Mouse (Mus musculus) embryonic facial prominence, embryonic 13.5 days (tissue): ENCODE results near the gene Odf3. TPM values are rescaled to one million over a fixed set of nuclear protein-coding genes. Genes with fewer than 3 reads are reported as not detected.

Experiments used
- ATAC-seq: fragments of 200-750 bp; cut with Nextera tagmentation; 2 replicates; pipeline ENCODE4 v1.8.0; 2017; ENCODE audit warnings: low read depth; ENCODE audit not compliant: insufficient number of reproducible peaks, insufficient read depth, low FRiP score, low TSS enrichment
- H3K27ac ChIP-seq: fragments of 300-500 bp; sonication (generic); 2 replicates; pipeline ENCODE4 v1.5.1; 2015; ENCODE audit warnings: moderate library complexity, mild to moderate bottlenecking, inconsistent platforms
- H3K27me3 ChIP-seq: fragments of 300-500 bp; sonication (generic); 2 replicates; pipeline ENCODE4 v1.6.1; 2015; ENCODE audit warnings: mild to moderate bottlenecking, inconsistent platforms
- H3K36me3 ChIP-seq: fragments of 300-500 bp; sonication (generic); 2 replicates; pipeline ENCODE4 v1.6.1; 2015; ENCODE audit warnings: mild to moderate bottlenecking, inconsistent platforms
- H3K4me1 ChIP-seq: fragments of 300-500 bp; sonication (generic); 2 replicates; pipeline ENCODE4 v1.6.1; 2015; ENCODE audit warnings: inconsistent platforms
- H3K4me2 ChIP-seq: fragments of 300-500 bp; sonication (generic); 2 replicates; pipeline ENCODE4 v1.6.1; 2015; ENCODE audit warnings: moderate library complexity, mild to moderate bottlenecking, inconsistent platforms
- H3K4me3 ChIP-seq: fragments of 300-500 bp; sonication (generic); 2 replicates; pipeline ENCODE4 v1.5.1; 2015; ENCODE audit warnings: mild to moderate bottlenecking, inconsistent platforms
- H3K9ac ChIP-seq: fragments of 300-500 bp; sonication (generic); 2 replicates; pipeline ENCODE4 v1.6.1; 2015; ENCODE audit warnings: mild to moderate bottlenecking, inconsistent platforms
- H3K9me3 ChIP-seq: fragments of 300-500 bp; sonication (generic); 2 replicates; pipeline ENCODE4 v1.6.1; 2016; ENCODE audit warnings: inconsistent platforms
- WGBS: fragments of 180-500 bp; shearing (Covaris S2); methylation state at CpG from one replicate; pipeline ENCODE4 v1.1.7; 2015; ENCODE audit warnings: mixed read lengths; 5-methylcytosine and 5-hydroxymethylcytosine counted together
- polyA plus RNA-seq: library from polyadenylated mRNA; unstranded; fragments of >200 nt; fragmentation: Nextera tagmentation; extraction: Ambion mirVana; gene quantifications from 2 replicates; pipeline ENCODE4 v1.2.1, GENCODE M21; 2015

Odf3 gene
- polyA plus RNA-seq, 1 experiment from 2014 or later = 0.25 TPM

GRCm38 (mm10) chr7:140828171-140828881, 19.3 kb upstream of the Odf3 start:
- Histone ChIP-seq H3K36me3 (no peaks in the 10 kb centered on the region), H3K27ac (no peak overlapping the region), H3K4me2 (no peak overlapping the region), H3K9ac (no peak overlapping the region), H3K4me3 (no peak overlapping the region), H3K27me3 (peaks cover 15% of the 10 kb centered on the region; the same call in 1 of the 2 replicates), H3K9me3 (no peaks in the 10 kb centered on the region), H3K4me1 (no peaks in the 10 kb centered on the region)
- 43% methylated on average over 8 of the region's 8 CpGs for WGBS
- no peak for ATAC-seq

DNA sequence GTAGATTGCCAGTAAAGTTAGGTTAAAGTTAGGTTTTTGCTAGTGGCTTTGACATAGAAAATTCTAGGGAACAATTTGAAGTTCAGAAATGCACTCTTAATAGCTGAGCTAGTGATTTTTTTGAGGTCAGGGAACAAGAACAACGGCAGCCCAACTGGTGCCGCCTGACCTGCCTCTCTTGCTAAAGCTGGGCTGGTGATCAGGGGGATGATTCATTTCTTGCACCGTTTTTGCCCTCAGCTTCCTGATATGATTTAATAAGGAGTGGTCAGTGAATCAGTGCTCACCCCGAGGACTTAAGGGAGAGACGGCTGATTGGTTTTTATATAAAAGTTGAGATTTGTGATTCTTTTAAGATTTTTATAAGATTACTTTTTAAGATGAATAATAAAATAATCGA, 16.2 kb upstream of the Odf3 start:
- no peak for ATAC-seq
- Histone ChIP-seq H3K4me3 (no peak overlapping the region), H3K27ac (no peak overlapping the region), H3K4me2 (no peak overlapping the region), H3K36me3 (no peaks in the 10 kb centered on the region), H3K4me1 (no peaks in the 10 kb centered on the region), H3K27me3 (0 out of 2 replicates have a peak, but pooled peaks cover 10% of the 10 kb centered on the region), H3K9me3 (no peaks in the 10 kb centered on the region), H3K9ac (no peak overlapping the region)
- WGBS = 73% methylated on average over 6 of the region's 6 CpGs

DNA sequence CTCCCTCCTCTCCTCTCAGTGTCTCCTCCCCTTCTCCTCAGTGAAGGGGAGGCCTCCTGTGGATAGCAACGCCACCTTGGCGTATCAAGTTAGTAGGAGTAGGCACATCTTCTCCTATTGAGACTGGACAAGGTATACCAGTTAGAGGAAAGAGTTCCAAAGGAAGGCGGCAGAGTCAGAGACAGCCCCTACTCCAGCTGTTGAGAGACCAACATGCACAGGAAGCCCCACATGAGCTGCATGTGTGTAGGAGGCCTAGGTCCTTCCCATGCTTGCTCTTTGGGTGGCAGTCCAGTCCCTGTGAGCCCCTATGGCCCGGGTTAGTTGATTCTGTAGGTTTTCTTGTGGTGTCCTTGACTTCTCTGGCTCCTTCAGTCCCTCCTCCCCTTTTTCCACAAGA, 14.3 kb upstream of the Odf3 start:
- H3K27me3 ChIP-seq = no peaks in the 10 kb centered on the region; the same call in 1 of the 2 replicates
- no peak overlapping the region for H3K4me3 ChIP-seq
- no peaks in the 10 kb centered on the region for H3K36me3 ChIP-seq
- no peaks in the 10 kb centered on the region for H3K4me1 ChIP-seq
- 83% methylated on average over 4 of the region's 4 CpGs for WGBS
- H3K9ac ChIP-seq = no peak overlapping the region
- no peak overlapping the region for H3K4me2 ChIP-seq
- no peaks in the 10 kb centered on the region for H3K9me3 ChIP-seq
- H3K27ac ChIP-seq = no peak overlapping the region
- ATAC-seq = no peak

DNA sequence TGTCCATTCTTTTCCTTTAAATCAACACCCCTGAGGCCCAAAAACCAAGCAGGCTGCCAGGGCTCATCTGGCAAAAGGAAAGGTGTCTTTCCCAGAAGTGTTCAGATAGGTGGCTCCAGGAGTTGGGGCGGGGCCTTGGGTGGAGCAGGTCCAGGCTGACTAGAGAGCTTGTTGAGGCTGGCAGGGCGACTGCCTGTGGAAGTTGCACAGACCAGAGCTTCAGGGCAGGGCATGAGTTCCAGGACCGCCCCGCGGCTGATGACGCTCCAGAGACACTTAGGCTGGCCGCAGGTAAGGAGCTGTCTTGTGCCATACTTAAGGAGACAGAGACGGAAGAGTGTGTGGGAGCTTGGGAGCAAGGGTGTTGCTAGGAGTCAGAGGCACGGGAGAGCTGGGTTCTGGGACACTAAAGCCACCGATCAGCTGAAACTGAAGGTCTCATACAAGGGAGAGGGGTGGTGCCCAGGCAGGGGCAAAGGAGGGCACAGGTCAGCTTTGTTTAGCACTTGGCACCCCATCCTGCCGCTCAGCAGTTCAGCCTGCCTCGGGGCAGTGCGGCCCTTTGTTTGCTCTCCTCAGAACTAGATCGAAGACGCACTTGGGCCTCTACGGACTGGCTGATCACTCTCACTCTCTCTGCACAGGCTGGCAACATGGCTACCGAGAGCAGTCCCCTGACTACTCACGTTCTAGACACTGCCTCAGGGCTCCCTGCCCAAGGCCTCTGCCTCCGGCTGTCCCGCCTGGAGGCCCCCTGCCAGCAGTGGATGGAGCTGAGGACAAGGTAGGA, 12.4 kb upstream of the Odf3 start, which contains the start of gene Urah:
Gene Urah (plus strand): TSS at position 51 of the 790 bp plus-strand sequence.
- Histone ChIP-seq H3K4me2 (no peak within 1 kb of the TSS), H3K4me1 (no peaks in the 10 kb centered on the region), H3K4me3 (no peak within 1 kb of the TSS), H3K36me3 (no peaks in the 10 kb centered on the region), H3K27ac (no peak within 1 kb of the TSS), H3K9me3 (no peaks in the 10 kb centered on the region), H3K27me3 (peaks cover 2% of the 10 kb centered on the region), H3K9ac (no peak within 1 kb of the TSS)
- WGBS = 34% methylated on average over 20 of the region's 20 CpGs
- no peak for ATAC-seq

DNA sequence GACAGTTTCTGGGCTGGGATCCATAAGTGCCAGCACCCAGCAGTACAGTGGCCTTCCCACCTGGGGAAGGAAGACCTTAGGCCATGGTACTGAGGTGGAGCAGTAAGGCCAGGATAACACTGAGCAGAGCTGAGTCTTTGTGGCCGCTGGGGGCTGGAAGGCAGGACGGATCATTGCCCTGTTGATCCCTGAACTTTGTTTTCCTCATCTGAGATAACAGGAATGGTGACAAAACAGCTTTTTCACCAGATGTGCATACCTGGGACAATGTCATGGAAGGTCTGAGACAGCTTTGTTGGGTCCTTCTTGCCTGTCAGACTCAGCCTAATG, 11.9 kb upstream of the Odf3 start:
- H3K27ac ChIP-seq = no peak overlapping the region
- no peaks in the 10 kb centered on the region for H3K4me1 ChIP-seq
- H3K36me3 ChIP-seq = no peaks in the 10 kb centered on the region
- ATAC-seq = no peak
- H3K9me3 ChIP-seq = no peaks in the 10 kb centered on the region
- 80% methylated on average over 2 of the region's 2 CpGs for WGBS
- no peak overlapping the region for H3K9ac ChIP-seq
- H3K4me3 ChIP-seq = no peak overlapping the region
- peaks cover 5% of the 10 kb centered on the region for H3K27me3 ChIP-seq
- H3K4me2 ChIP-seq = no peak overlapping the region

DNA sequence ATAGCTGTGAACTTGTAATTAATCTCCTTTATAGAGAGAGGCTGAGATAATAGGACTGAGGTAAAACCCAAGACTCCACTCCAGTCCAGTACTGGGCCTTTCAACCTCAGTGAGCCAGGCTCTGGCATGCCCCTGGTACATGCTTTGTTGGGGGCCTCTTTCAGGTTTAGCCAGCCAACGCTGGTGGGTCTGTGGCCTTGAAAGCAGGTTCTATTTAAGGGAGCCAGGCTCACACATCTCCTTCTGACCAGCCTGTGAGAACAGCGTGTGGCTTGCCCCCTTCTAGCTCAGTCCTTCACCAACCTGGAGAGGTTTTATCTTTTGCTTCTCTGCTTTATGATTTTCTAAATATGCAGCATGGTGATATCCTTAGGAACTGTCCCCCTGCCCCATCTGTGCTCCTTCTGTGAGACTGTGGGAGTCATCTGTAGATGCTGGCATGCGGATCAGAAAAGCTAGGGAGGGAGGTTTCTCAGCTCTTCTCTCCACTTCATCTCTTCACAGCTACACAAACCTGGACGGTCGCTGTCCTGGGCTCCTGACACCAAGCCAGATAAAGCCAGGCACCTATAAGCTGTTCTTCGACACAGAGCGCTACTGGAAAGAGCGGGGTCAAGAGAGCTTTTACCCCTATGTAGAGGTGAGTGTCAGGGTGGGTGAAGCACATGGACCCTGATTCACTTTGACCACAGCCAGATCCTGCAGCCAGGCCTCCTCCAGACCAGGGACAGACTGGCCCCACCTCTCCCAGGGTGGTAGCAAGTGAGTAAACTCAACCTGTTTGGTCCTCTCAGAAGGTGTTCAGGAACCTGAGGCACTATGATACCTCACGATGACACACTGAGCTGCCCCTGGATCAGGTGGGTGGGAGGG, 11.1 kb upstream of the Odf3 start:
- 82% methylated on average over 9 of the region's 9 CpGs for WGBS
- no peak overlapping the region for H3K4me3 ChIP-seq
- H3K27ac ChIP-seq = no peak overlapping the region
- H3K9me3 ChIP-seq = no peaks in the 10 kb centered on the region
- H3K27me3 ChIP-seq = peaks cover 12% of the 10 kb centered on the region
- H3K4me2 ChIP-seq = no peak overlapping the region
- no peaks in the 10 kb centered on the region for H3K4me1 ChIP-seq
- no peak for ATAC-seq
- no peak overlapping the region for H3K9ac ChIP-seq
- no peaks in the 10 kb centered on the region for H3K36me3 ChIP-seq

DNA sequence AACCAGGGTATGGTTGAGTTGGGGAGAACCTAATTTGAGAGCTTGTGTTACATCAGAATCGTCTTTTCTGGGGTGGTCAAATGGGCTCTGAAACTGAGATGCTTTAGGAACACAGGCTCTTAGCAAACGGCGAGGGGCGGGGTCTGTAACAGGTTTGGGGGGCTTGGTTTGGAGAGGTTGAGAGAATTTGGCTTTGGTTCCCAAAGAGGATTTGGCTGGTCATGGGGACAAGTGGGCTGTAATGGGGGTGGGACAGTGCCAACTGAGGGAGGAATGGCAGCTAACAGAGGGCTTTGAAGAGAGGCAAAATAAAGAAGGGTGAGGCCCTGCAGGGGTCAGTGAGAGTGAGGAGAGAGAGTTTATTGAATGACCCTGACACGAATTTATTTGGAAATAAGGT, 8.0 kb upstream of the Odf3 start:
- H3K27me3 ChIP-seq = peaks cover 41% of the 10 kb centered on the region
- no peaks in the 10 kb centered on the region for H3K4me1 ChIP-seq
- H3K9me3 ChIP-seq = no peaks in the 10 kb centered on the region
- no peak overlapping the region for H3K4me2 ChIP-seq
- H3K4me3 ChIP-seq = no peak overlapping the region
- H3K27ac ChIP-seq = no peak overlapping the region
- no peaks in the 10 kb centered on the region for H3K36me3 ChIP-seq
- WGBS = 59% methylated on average over 5 of the region's 5 CpGs
- ATAC-seq = no peak
- no peak overlapping the region for H3K9ac ChIP-seq

DNA sequence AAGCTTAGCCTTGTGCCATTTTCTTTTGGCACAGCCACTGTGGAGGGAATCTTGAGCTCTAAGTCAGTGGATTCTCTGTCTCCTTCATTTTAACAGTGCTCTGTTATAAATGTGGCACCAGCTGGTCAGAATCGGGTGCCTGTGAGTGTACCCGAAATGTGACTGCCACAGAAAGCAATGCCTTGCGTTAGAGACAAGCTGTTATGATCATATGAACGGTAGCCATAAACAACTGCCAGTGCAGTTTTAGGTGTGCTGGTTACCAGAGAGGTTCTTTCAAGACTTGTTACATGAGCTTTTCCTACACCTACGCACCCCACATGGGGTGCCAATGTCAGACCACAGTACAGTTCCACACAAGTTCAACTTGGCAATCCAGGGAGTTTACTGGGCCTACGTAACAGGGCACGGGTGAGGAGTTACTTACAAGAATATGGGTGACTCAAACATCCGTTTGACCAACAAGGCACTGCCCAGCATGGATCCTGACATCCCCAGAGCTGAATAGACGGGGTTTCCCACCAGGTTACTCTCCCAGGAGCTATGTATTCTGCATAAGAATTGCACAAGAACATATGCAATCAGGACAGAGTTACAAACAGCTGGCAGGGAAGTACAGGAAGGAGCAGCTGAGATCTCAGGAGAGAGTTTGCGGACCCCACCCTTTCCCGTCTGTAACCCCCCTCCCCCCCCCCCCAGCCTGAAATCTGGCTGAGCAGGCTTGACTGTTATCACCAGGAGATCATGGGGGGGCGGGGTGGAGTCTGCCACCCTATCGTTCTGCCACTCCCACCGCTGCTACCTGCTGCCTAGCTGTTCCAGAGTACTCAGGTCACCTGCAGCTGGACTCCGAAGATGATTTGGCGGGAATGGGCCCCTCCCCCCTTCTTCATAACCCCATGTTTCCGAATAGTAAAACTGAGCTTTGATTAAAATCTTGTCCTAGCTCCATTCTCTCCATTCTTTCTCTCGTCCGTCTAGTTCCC, 6.6 kb upstream of the Odf3 start:
- H3K4me2 ChIP-seq = no peak overlapping the region
- no peak overlapping the region for H3K9ac ChIP-seq
- H3K9me3 ChIP-seq = no peaks in the 10 kb centered on the region
- no peaks in the 10 kb centered on the region for H3K36me3 ChIP-seq
- no peak for ATAC-seq
- peaks cover 3% of the 10 kb centered on the region; the same call in 1 of the 2 replicates for H3K4me1 ChIP-seq
- WGBS = 33% methylated on average over 19 of the region's 19 CpGs
- no peak overlapping the region for H3K27ac ChIP-seq
- H3K27me3 ChIP-seq = peaks cover 41% of the 10 kb centered on the region
- H3K4me3 ChIP-seq = no peak overlapping the region

DNA sequence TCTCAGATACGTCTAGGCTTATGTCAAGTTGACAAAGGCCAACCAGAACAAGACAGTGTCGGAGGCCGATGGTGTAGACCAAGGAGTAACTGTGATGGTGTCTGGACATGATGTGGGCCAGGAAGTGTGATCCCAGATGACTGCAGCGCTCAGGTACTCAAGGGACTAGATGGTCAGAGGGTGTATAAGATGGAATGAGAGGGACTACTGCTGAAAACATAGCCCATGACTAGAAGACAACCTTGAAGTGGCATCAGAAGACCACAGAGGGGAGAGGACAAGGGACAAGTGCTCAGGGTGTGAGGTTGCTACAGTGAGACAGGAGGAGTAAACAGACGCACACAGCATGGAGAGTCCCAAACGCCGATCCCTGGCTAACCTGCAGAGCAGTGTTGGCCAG, 3.8 kb upstream of the Odf3 start:
- H3K27ac ChIP-seq = no peak overlapping the region
- no peaks in the 10 kb centered on the region for H3K36me3 ChIP-seq
- H3K27me3 ChIP-seq = peaks cover 41% of the 10 kb centered on the region
- no peak overlapping the region for H3K4me2 ChIP-seq
- H3K4me3 ChIP-seq = no peak overlapping the region
- H3K9ac ChIP-seq = no peak overlapping the region
- no peaks in the 10 kb centered on the region for H3K9me3 ChIP-seq
- 76% methylated on average over 7 of the region's 7 CpGs for WGBS
- no peak for ATAC-seq
- peaks cover 3% of the 10 kb centered on the region; the same call in 1 of the 2 replicates for H3K4me1 ChIP-seq

GRCm38 (mm10) chr7:140844905-140845665, 2.5 kb upstream of the Odf3 start, which contains the start of gene Scgb1c1:
Gene Scgb1c1, plus strand, starts transcription at chr7:140845547.
- Histone ChIP-seq H3K9me3 (no peaks in the 10 kb centered on the region), H3K4me3 (no peak within 1 kb of the TSS), H3K9ac (no peak within 1 kb of the TSS), H3K27ac (no peak within 1 kb of the TSS), H3K27me3 (peaks cover 40% of the 10 kb centered on the region), H3K36me3 (no peaks in the 10 kb centered on the region), H3K4me1 (peaks cover 3% of the 10 kb centered on the region; the same call in 1 of the 2 replicates), H3K4me2 (no peak within 1 kb of the TSS)
- WGBS = 29% methylated on average over 14 of the region's 14 CpGs
- ATAC-seq = peak; percentile 44
